Mouse (Mus musculus) telencephalon, adult 2 months (tissue): ENCODE measurements around the gene Surf4.
A peak's percentile ranks its signal among the peaks of the same experiment; 100 is the strongest.
"Not testable (repeated sequence)": the region's sequence is repeated elsewhere in the genome, so short reads cannot be mapped to it uniquely, and the experiment has no call there.

ENCODE experiments used
- DNase-seq: peaks from one replicate; pipeline ENCODE4 v3.0.0-alpha.2; 2011; ENCODE audit warnings: low read depth, low spot score

Surf4 gene

DNA sequence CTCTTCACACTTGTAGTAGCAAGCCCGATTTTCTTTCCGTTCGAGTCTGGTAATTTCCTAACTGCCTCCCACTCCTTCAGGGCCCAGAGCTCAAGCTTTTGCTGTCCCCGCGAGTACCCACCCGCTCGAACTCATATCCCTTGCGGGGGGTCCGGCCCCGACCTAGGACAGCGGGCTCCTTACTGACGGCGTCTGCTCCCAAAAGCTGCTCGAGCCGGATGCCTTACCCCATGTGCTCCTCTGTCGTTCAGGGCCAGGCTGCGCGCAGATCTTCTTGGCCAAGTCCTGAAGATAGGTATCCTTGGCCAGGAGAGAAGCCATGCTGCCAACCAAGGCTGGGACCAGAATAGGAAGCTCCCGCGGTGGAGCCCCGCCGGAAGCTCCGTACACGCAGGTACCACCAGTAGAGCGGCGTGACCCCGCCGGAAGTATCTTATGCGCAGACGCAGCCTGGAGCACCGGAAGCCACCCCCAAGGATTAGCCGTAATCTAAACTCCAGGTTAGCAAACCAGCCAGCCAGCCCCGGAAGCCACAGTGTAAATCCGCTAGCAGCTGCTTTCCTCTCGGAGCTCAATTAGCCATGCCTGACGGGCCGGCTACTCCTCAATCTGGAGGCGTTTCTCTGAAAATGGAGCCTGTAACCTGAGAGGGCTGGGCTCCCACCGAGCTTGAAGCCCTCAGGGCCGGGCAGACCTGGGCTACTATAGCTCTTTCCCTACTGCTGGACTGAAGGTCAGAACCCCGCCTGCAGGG lies 31.1 kb downstream of the Surf4 start, which contains the start of gene Surf6:
Gene Surf6, minus strand, starts transcription at position 413 of the 754 bp plus-strand sequence.
- DNase-seq: peak; percentile 98

DNA sequence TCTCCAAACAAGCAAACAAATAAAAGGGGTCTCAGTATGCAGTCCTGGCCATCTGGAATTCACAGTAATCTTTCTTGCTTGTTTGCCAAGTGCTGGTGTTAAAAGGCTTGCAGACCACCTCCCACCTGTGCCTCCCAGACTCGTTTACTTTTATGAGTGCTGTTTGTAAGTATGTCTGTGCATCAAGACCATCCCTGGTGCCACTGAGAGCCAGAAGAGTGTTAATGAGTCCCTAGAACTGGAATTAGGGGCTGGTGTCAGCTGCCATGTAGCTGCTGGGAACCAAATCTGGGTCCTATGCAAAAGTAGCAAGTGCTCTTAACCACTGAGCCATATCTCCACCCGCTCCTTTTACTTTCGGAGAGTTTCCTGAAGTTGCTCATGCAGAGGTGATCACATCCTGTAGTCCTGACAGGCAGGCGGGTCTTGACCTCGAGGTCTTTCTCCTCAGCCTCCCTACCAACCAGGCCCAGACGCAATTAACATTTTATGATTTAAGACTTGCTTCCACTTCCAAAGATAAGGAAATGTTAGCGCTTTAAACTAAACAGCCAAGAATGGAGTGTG lies 31.8 kb downstream of the Surf4 start:
- DNase-seq: no peak

- DNase-seq: no peak
Measured at GRCm38 (mm10) chr2:26900731-26901130, 33.0 kb downstream of the Surf4 start.

GRCm38 (mm10) chr2:26895898-26896297 lies 37.8 kb downstream of the Surf4 start:
- DNase-seq: no peak

GRCm38 (mm10) chr2:26886170-26886569 lies 47.6 kb downstream of the Surf4 start:
- not testable (repeated sequence) for DNase-seq

DNA sequence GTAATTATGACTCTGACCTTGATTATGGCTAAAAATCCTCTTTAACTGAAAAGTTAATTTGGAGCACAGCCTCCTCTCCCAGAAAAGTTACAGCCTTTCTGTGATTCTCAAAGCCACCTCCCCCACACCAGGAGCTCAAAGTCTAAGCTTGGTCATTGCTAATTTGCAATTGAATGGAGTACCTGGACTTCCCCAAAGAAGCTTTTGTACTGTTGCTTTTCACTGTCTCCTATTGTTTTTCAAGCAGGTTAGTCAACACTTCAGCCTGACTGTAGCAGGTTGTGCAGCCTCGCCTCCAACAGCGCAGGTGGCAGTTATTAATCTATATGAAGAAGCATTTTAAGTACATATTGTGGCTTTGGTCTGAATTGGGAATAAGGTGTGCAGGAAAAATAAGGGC lies 48.2 kb downstream of the Surf4 start:
- DNase-seq: not testable (repeated sequence)

GRCm38 (mm10) chr2:26878571-26878970 lies 55.2 kb downstream of the Surf4 start:
- DNase-seq: no peak

GRCm38 (mm10) chr2:26870666-26871065 lies 63.1 kb downstream of the Surf4 start:
- no peak for DNase-seq
